Mouse (Mus musculus): Measurements from ENCODE around the gene 2210408I21Rik. TPM values are rescaled to one million over a fixed set of nuclear protein-coding genes. Genes with fewer than 3 reads are reported as not detected.

Gene 2210408I21Rik
- total and polyA plus RNA-seq, 3 experiments: 0.05 to 28.2 (median 8.9) TPM

DNA sequence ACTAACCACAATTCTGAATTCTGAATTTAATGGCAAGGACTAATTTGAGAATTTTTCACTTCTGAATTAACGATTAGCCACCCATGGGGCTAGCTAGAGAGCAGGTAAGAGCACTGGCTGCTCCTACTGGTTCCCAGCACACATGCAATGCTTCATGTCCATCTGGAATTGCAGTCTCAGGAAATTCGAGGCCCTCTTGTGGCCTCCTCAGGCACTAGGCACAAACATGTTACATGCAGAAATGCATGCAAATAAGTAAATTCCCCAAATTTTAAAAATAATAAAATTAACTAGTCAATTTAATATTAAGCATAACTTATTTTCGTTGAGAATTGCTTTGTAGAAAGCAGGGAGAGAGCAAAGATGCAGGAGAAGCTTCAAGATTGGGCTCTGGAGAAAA, 273.2 kb downstream of the 2210408I21Rik start:
- Histone ChIP-seq H3K36me3 (replicated peaks) (no peaks in the 10 kb centered on the region), H3K27me3 (ENCODE audit: insufficient read depth, low read length) (no peaks in the 10 kb centered on the region; the same call in 1 of the 2 replicates), H3K4me3 (ENCODE audit: low read depth, low read length) (no peak overlapping the region), H3K9me3 (replicated peaks) (no peaks in the 10 kb centered on the region), H3K4me1 (ENCODE audit: insufficient read depth, low read depth, low read length) (no peaks in the 10 kb centered on the region)
- ATAC-seq (ENCODE audit: extremely low read depth, insufficient number of reproducible peaks, low FRiP score, poor library complexity, severe bottlenecking) (no peak), DNase-seq (ENCODE audit: low spot score) (no peak)
- no peak for TF ChIP-seq GATA2 (IDR thresholded peaks at IDR 0.05; ENCODE audit: borderline replicate concordance, low read depth, low read length)
- no peak for TF ChIP-seq GATA1 (IDR thresholded peaks at IDR 0.05; ENCODE audit: borderline replicate concordance, low read length)
- TF ChIP-seq TAL1 (conservative IDR thresholded peaks at IDR 0.05; ENCODE audit: low read depth, low read length): no peak
- TF ChIP-seq POLR2AphosphoS5 (IDR thresholded peaks at IDR 0.05; ENCODE audit: insufficient replicate concordance, low read depth, low read length): no peak

DNA sequence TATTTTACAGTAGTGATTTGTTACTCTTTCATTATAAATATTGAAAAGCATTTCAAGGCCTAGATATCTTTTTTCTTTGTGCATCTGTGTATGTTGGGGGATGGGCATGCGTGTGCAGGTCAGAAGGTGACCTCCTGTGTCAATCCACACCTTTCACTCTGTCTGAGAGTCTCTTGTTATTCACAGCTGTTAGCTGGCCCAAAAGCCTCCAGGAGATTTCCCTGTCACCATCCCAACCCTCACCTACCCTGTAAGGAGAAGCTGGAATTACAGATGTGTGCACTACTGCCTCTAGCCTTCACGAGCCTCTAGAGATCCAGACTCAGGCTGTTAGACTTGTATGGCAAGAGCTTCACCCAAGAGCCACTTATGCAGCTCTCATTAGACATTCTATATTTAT, 274.5 kb downstream of the 2210408I21Rik start:
- no peak for TF ChIP-seq GATA2 (IDR thresholded peaks at IDR 0.05; ENCODE audit: borderline replicate concordance, low read depth, low read length)
- no peak for TF ChIP-seq TAL1 (conservative IDR thresholded peaks at IDR 0.05; ENCODE audit: low read depth, low read length)
- no peak for TF ChIP-seq GATA1 (IDR thresholded peaks at IDR 0.05; ENCODE audit: borderline replicate concordance, low read length)
- no peak for TF ChIP-seq CTCF (IDR thresholded peaks at IDR 0.05; ENCODE audit: low read depth, low read length)
- no peak for TF ChIP-seq POLR2AphosphoS5 (IDR thresholded peaks at IDR 0.05; ENCODE audit: insufficient replicate concordance, low read depth, low read length)
- DNase-seq (ENCODE audit: low spot score): no peak

DNA sequence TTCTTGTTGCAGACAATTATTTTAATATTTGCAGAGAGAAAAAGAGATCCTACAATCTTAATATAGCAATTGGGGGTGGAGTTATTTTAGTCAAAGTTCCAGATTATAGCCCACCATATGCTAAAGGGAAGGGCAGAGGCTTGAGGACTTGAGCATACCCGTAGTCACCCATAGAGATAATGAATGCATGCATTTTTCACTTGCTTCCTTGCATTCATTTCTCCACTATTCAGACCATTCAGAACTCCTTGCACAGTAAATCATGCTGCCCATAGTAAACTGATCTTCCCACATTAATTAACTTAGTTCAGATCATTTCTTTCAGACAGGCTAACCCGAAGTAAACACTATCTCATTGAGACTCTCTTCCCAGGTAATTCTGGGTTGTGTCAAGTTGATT, 277.5 kb downstream of the 2210408I21Rik start:
- no peaks in the 10 kb centered on the region for H3K36me3 ChIP-seq (replicated peaks)
- ATAC-seq (ENCODE audit: extremely low read depth, insufficient number of reproducible peaks, low FRiP score, poor library complexity, severe bottlenecking): no peak
- no peaks in the 10 kb centered on the region for H3K9me3 ChIP-seq (replicated peaks)
- DNase-seq (ENCODE audit: low spot score): no peak
- no peaks in the 10 kb centered on the region; the same call in 1 of the 2 replicates for H3K27me3 ChIP-seq (ENCODE audit: insufficient read depth, low read length)
- no peak overlapping the region for H3K4me3 ChIP-seq (ENCODE audit: low read depth, low read length)
- H3K4me1 ChIP-seq (ENCODE audit: insufficient read depth, low read depth, low read length): no peaks in the 10 kb centered on the region
- TF ChIP-seq POLR2AphosphoS5 (IDR thresholded peaks at IDR 0.05; ENCODE audit: insufficient replicate concordance, low read depth, low read length) (no peak), GATA2 (IDR thresholded peaks at IDR 0.05; ENCODE audit: borderline replicate concordance, low read depth, low read length) (no peak), CTCF (IDR thresholded peaks at IDR 0.05; ENCODE audit: low read depth, low read length) (no peak), TAL1 (conservative IDR thresholded peaks at IDR 0.05; ENCODE audit: low read depth, low read length) (no peak), GATA1 (IDR thresholded peaks at IDR 0.05; ENCODE audit: borderline replicate concordance, low read length) (no peak)

More for the DNA sequence above, 274.5 kb downstream of the 2210408I21Rik start:
- no peak for ATAC-seq (ENCODE audit: extremely low read depth, insufficient number of reproducible peaks, low FRiP score, poor library complexity, severe bottlenecking)
- Histone ChIP-seq H3K4me1 (ENCODE audit: insufficient read depth, low read depth, low read length) (no peaks in the 10 kb centered on the region), H3K9me3 (replicated peaks) (no peaks in the 10 kb centered on the region), H3K4me3 (ENCODE audit: low read depth, low read length) (no peak overlapping the region), H3K36me3 (replicated peaks) (no peaks in the 10 kb centered on the region), H3K27me3 (ENCODE audit: insufficient read depth, low read length) (no peaks in the 10 kb centered on the region; the same call in 1 of the 2 replicates)

DNA sequence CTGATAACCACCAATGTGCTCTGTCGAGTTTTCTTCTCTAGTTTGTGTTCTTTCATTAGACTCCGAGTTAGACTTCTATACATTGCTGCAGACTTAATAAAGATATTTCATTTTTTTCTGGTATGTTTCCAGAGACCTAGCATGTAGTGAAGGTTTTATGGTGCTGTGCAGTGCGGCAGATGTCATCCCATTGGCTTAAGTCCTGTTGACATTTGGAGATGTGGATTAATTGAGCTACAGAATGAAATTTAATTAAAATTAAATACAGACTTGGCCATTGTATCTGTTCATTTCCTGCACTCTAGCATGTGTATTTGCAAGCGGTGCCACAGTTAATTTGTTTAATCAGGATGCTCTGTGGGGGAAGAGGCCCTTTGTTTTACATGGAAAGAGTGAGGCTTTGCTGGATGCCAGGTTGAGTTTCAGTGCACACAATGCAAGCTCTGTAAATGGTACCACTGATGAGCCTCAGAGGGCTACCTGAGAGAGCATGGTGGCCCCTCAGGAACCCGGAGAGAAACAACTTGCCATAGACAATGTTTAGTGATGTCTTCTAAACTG, 314.7 kb downstream of the 2210408I21Rik start:
- Histone ChIP-seq H3K4me1 (ENCODE audit: insufficient read depth, low read depth, low read length) (no peaks in the 10 kb centered on the region), H3K9me3 (replicated peaks) (no peaks in the 10 kb centered on the region), H3K4me3 (ENCODE audit: low read depth, low read length) (no peak overlapping the region), H3K36me3 (replicated peaks) (no peaks in the 10 kb centered on the region), H3K27me3 (ENCODE audit: insufficient read depth, low read length) (no peaks in the 10 kb centered on the region)
- DNase-seq (ENCODE audit: low spot score): no peak
- no peak for TF ChIP-seq POLR2AphosphoS5 (IDR thresholded peaks at IDR 0.05; ENCODE audit: insufficient replicate concordance, low read depth, low read length)
- TF ChIP-seq GATA2 (IDR thresholded peaks at IDR 0.05; ENCODE audit: borderline replicate concordance, low read depth, low read length): no peak
- TF ChIP-seq TAL1 (conservative IDR thresholded peaks at IDR 0.05; ENCODE audit: low read depth, low read length): no peak
- no peak for TF ChIP-seq CTCF (IDR thresholded peaks at IDR 0.05; ENCODE audit: low read depth, low read length)
- TF ChIP-seq GATA1 (IDR thresholded peaks at IDR 0.05; ENCODE audit: borderline replicate concordance, low read length): no peak
- ATAC-seq (ENCODE audit: extremely low read depth, insufficient number of reproducible peaks, low FRiP score, poor library complexity, severe bottlenecking): no peak

DNA sequence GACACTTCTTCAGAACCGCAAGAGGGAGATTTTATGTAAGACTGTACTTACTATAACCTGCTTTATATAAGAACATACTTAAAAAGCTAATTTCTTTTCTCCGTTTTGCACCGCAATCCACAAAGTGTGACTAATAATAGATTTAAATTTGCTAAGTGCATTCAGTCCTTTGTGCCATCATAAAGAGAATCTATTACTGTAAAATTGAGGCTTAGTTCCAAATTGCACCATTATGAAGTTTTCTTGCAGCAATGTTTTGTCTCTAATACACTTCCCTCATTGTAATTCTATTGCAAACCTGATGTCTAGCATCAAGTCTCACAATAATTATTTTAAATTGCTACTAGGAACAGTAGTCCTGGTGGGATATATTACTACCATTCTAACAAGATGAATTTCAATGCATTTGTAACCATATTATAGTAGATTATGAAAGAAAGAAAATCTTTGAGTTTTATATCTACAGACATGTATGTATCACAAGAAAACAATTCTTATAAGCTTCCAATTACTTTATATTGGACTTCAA, 334.8 kb downstream of the 2210408I21Rik start:
- TF ChIP-seq TAL1 (conservative IDR thresholded peaks at IDR 0.05; ENCODE audit: low read depth, low read length): no peak
- TF ChIP-seq GATA1 (IDR thresholded peaks at IDR 0.05; ENCODE audit: borderline replicate concordance, low read length): no peak
- no peak for TF ChIP-seq CTCF (IDR thresholded peaks at IDR 0.05; ENCODE audit: low read depth, low read length)
- TF ChIP-seq POLR2AphosphoS5 (IDR thresholded peaks at IDR 0.05; ENCODE audit: insufficient replicate concordance, low read depth, low read length): no peak
- no peak for TF ChIP-seq GATA2 (IDR thresholded peaks at IDR 0.05; ENCODE audit: borderline replicate concordance, low read depth, low read length)
- Histone ChIP-seq H3K9me3 (replicated peaks) (no peaks in the 10 kb centered on the region), H3K36me3 (replicated peaks) (no peaks in the 10 kb centered on the region), H3K27me3 (ENCODE audit: insufficient read depth, low read length) (no peaks in the 10 kb centered on the region), H3K4me3 (ENCODE audit: low read depth, low read length) (no peak overlapping the region), H3K4me1 (ENCODE audit: insufficient read depth, low read depth, low read length) (no peaks in the 10 kb centered on the region)
- DNase-seq (ENCODE audit: low spot score) (no peak), ATAC-seq (ENCODE audit: extremely low read depth, insufficient number of reproducible peaks, low FRiP score, poor library complexity, severe bottlenecking) (no peak)

DNA sequence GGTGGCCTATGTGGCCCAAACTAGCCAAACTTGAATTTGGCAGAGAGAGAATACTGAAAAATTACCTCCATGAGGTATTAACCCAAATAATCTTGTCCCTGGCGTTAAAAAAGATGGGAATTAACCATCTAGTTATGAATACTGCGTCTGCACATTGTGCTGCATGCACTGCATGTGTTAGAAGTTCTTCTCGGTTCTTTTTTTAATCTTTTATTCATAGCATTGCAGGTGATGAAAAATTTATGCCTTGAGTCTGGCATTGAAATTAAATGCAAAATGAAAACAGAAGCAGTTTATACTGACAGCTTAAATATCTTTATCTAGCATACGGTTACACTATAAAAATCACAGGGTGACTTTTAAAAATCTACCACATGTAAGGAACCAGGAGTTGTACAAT, 341.1 kb downstream of the 2210408I21Rik start:
- Histone ChIP-seq H3K4me1 (ENCODE audit: insufficient read depth, low read depth, low read length) (no peaks in the 10 kb centered on the region), H3K4me3 (ENCODE audit: low read depth, low read length) (no peak overlapping the region), H3K27me3 (ENCODE audit: insufficient read depth, low read length) (no peaks in the 10 kb centered on the region), H3K9me3 (replicated peaks) (no peaks in the 10 kb centered on the region), H3K36me3 (replicated peaks) (no peaks in the 10 kb centered on the region)
- no peak for TF ChIP-seq POLR2AphosphoS5 (IDR thresholded peaks at IDR 0.05; ENCODE audit: insufficient replicate concordance, low read depth, low read length)
- TF ChIP-seq GATA1 (IDR thresholded peaks at IDR 0.05; ENCODE audit: borderline replicate concordance, low read length): no peak
- TF ChIP-seq CTCF (IDR thresholded peaks at IDR 0.05; ENCODE audit: low read depth, low read length): no peak
- TF ChIP-seq GATA2 (IDR thresholded peaks at IDR 0.05; ENCODE audit: borderline replicate concordance, low read depth, low read length): no peak
- no peak for TF ChIP-seq TAL1 (conservative IDR thresholded peaks at IDR 0.05; ENCODE audit: low read depth, low read length)
- ATAC-seq (ENCODE audit: extremely low read depth, insufficient number of reproducible peaks, low FRiP score, poor library complexity, severe bottlenecking) (no peak), DNase-seq (ENCODE audit: low spot score) (no peak)
